Mouse (Mus musculus) hindbrain, embryonic 16.5 days (tissue): ENCODE data around the gene Rad1. TPM values are rescaled to one million over a fixed set of nuclear protein-coding genes. Genes with fewer than 3 reads are reported as not detected.

Experiments
- ATAC-seq: fragments of 200-750 bp; cut with Nextera tagmentation; 2 replicates; pipeline ENCODE4 v1.8.0; 2017; ENCODE audit warnings: moderate TSS enrichment, moderate library complexity
- H3K27ac ChIP-seq: fragments of 300-500 bp; sonication (generic); 2 replicates; pipeline ENCODE4 v1.5.1; 2014; ENCODE audit warnings: low read depth, mild to moderate bottlenecking, control low read depth, low read length, moderate library complexity
- H3K27me3 ChIP-seq: fragments of 300-500 bp; sonication (generic); replicated peaks from 2 replicates; pipeline ENCODE4 v1.6.1; 2014; ENCODE audit warnings: low read length; ENCODE audit not compliant: control insufficient read depth, insufficient read depth
- H3K36me3 ChIP-seq: fragments of 300-500 bp; sonication (generic); 2 replicates; pipeline ENCODE4 v1.6.1; 2014; ENCODE audit warnings: mild to moderate bottlenecking, low read length, moderate library complexity, mixed read lengths; ENCODE audit not compliant: control insufficient read depth, insufficient read depth
- H3K4me1 ChIP-seq: fragments of 300-500 bp; sonication (generic); 2 replicates; pipeline ENCODE4 v1.6.1; 2014; ENCODE audit warnings: low read depth, low read length; ENCODE audit not compliant: control insufficient read depth, insufficient read depth
- H3K4me2 ChIP-seq: fragments of 300-500 bp; sonication (generic); 2 replicates; pipeline ENCODE4 v1.6.1; 2014; ENCODE audit warnings: mild to moderate bottlenecking, low read length, control low read depth, moderate library complexity
- H3K4me3 ChIP-seq: fragments of 300-500 bp; sonication (generic); 2 replicates; pipeline ENCODE4 v1.5.1; 2014; ENCODE audit warnings: mild to moderate bottlenecking, low read length, control low read depth, moderate library complexity
- H3K9ac ChIP-seq: fragments of 300-500 bp; sonication (generic); 2 replicates; pipeline ENCODE4 v1.6.1; 2014; ENCODE audit warnings: low read depth, mild to moderate bottlenecking, control low read depth, low read length, moderate library complexity
- H3K9me3 ChIP-seq: fragments of 300-500 bp; sonication (generic); 2 replicates; pipeline ENCODE4 v1.6.1; 2014; ENCODE audit warnings: mild to moderate bottlenecking, low read length, moderate library complexity; ENCODE audit not compliant: control insufficient read depth
- WGBS: fragments of 180-500 bp; shearing (Covaris S2); extraction: QIAGEN DNeasy Blood & Tissue Kit; methylation state at CpG from one replicate; pipeline ENCODE4 v1.1.7; 2014; 5-methylcytosine and 5-hydroxymethylcytosine counted together
- polyA plus RNA-seq: library from polyadenylated mRNA; unstranded; fragments of >200 nt; fragmentation: Nextera tagmentation; extraction: Ambion mirVana; gene quantifications from 2 replicates; pipeline ENCODE4 v1.2.1, GENCODE M21; 2015

Gene Rad1
- polyA plus RNA-seq = 18.5 and 22.4 TPM in 2 replicates

DNA sequence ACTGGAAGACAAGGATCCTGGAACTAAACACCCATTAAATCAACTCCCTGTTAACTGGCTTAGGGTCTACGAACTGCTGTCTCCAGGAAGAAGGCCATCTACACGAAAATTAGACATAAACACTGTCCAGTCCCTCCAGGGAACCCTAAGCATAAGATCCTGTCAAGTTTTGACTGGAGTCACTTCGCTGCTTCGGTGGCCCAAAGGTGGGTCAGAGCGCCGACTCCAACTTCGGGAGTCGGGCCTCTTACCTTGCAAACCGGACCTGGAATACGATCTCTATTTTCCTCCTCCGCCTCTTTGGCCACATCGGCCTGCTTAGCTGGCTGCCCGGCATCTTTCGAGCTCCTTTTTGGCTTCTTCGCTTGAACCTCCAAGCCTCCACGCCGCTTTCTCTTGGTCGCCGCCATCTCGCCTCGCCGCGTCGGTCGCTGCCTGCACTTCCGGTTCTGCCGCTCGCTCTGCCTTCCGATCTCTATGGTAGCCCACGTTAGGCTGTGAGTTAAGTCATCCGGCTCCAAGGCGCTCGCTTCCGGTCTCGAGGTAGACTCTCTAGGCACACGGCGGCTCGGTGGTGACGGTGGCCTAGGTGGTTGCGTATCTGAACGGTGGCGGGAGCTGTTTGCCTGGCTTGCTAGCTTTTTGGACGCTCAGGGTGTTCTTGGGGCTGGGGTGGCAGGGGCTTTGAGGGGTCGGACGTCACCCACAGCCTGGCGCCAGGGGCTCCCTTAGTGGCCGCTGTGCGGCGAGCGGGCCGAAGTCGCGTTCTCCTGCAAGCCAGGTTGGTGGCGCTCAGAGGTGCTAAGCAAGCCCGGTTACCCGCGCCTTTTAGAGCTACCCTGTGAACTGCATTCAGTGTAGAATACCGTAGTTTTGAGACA, at the start of gene Rad1, which contains the start of gene Brix1:
TSS of gene Rad1 (plus strand) at position 535 of the 881 bp plus-strand sequence.
TSS of gene Brix1 (minus strand) at position 464 of the 881 bp plus-strand sequence.
- H3K27me3 ChIP-seq = no peaks in the 10 kb centered on the region
- WGBS = under 1% methylated on average over 58 of the region's 58 CpGs
- peaks cover 6% of the 10 kb centered on the region; the same call in 1 of the 2 replicates for H3K36me3 ChIP-seq
- peak within 1 kb of the TSS; percentile 82 for H3K9ac ChIP-seq
- peak within 1 kb of the TSS; percentile 71 for H3K27ac ChIP-seq
- H3K4me2 ChIP-seq = peak within 1 kb of the TSS; percentile 70
- peak within 1 kb of the TSS; percentile 81 for H3K4me3 ChIP-seq
- H3K9me3 ChIP-seq = no peaks in the 10 kb centered on the region
- peaks cover 18% of the 10 kb centered on the region for H3K4me1 ChIP-seq
- ATAC-seq = peak; percentile 100

DNA sequence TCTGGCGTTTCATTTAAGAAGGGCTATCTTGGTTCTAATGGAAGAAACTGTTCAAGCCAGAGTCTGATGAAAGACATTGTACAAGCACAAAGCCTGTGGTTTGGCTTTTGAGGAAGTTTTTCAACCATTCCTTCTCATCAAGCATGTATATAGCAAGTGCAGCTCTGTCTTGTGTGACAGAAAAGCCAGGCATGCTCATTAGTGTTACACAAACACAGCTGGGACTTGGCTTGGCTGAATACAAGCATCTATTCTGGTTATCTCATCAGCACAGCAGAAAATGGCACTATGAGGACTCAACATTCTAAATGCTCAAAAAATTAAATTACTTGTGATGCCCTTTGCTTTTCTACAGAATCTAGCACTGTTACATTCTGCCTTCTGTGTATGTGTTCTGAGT, 48.9 kb upstream of the Rad1 start:
- ATAC-seq = no peak
- Histone ChIP-seq H3K4me2 (no peak overlapping the region), H3K4me3 (no peak overlapping the region), H3K9me3 (no peaks in the 10 kb centered on the region), H3K9ac (no peak overlapping the region), H3K27ac (no peak overlapping the region), H3K36me3 (0 out of 2 replicates have a peak, but pooled peaks cover 2% of the 10 kb centered on the region), H3K4me1 (no peaks in the 10 kb centered on the region), H3K27me3 (no peaks in the 10 kb centered on the region)
- 89% methylated on average over 1 of the region's 1 CpGs for WGBS

DNA sequence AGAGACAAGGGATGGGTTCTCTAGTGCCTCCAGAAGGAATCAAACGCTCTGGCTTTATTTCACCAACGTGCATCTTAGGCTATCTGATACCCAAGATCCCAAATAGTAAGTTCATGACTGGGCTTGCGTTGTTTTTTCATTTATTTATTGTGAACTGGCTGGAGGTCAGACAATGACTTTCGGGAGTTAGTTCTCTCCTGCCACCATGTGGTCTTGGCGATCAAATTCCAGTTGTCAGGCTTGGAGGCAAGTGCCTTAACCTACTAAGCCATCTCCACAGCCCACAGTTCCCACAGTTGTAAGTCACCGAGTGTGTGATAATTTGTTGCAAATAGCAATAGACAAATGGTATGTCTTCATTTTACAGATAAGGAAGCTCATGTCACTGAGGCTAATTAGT, 45.9 kb upstream of the Rad1 start:
- H3K27me3 ChIP-seq = no peaks in the 10 kb centered on the region
- H3K4me3 ChIP-seq = no peak overlapping the region
- peaks cover 10% of the 10 kb centered on the region; the same call in 1 of the 2 replicates for H3K36me3 ChIP-seq
- no peaks in the 10 kb centered on the region for H3K4me1 ChIP-seq
- no peak overlapping the region for H3K4me2 ChIP-seq
- no peaks in the 10 kb centered on the region for H3K9me3 ChIP-seq
- ATAC-seq = no peak
- no peak overlapping the region for H3K27ac ChIP-seq
- WGBS = 72% methylated on average over 6 of the region's 6 CpGs
- H3K9ac ChIP-seq = no peak overlapping the region

DNA sequence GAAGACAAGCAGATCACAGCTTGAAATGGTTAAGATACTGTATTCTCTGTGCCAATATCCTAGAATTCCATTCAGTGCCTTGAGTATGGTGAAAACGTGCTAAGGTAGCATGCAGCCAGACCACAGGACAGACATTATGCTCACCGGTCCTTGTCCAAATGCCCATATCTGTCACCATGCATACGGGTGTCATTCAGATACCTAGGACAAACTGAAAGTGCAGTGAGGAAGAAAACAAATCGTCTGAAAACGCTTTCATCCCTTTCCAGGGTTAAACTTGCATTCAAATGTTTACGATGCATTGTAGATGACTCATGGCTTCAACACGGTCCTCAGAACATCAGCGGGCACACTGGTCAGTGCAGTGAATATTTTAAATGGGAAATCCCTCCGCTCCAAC, 44.3 kb upstream of the Rad1 start:
- no peak overlapping the region for H3K9ac ChIP-seq
- no peaks in the 10 kb centered on the region for H3K27me3 ChIP-seq
- no peaks in the 10 kb centered on the region for H3K9me3 ChIP-seq
- no peaks in the 10 kb centered on the region for H3K4me1 ChIP-seq
- no peak overlapping the region for H3K4me2 ChIP-seq
- peaks cover 15% of the 10 kb centered on the region; the same call in 1 of the 2 replicates for H3K36me3 ChIP-seq
- no peak overlapping the region for H3K27ac ChIP-seq
- 91% methylated on average over 9 of the region's 9 CpGs for WGBS
- ATAC-seq = no peak
- no peak overlapping the region for H3K4me3 ChIP-seq

DNA sequence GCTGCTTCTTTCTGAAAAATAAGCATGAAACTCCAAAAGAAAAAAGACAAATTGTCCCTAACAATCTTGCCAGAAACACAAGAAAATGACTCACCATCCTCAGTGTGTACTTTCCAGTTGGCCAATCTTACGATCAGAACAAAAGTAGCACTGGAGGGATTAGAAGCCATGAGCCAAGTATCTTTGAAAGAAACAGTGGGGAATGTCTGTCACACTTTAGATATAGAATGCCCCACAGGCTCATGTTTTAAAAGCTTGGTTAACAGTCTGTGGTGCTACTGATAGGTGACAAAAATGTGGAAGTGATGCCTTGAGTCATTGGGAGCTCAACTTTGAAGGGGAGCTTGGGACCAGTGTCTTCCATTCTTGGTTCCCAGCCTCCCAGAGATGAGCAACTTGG, 43.5 kb upstream of the Rad1 start:
- Histone ChIP-seq H3K27me3 (no peaks in the 10 kb centered on the region), H3K9me3 (no peaks in the 10 kb centered on the region), H3K4me3 (no peak overlapping the region), H3K4me2 (no peak overlapping the region), H3K27ac (no peak overlapping the region), H3K36me3 (peaks cover 19% of the 10 kb centered on the region), H3K9ac (no peak overlapping the region), H3K4me1 (no peaks in the 10 kb centered on the region)
- WGBS = 58% methylated on average over 1 of the region's 1 CpGs
- no peak for ATAC-seq

DNA sequence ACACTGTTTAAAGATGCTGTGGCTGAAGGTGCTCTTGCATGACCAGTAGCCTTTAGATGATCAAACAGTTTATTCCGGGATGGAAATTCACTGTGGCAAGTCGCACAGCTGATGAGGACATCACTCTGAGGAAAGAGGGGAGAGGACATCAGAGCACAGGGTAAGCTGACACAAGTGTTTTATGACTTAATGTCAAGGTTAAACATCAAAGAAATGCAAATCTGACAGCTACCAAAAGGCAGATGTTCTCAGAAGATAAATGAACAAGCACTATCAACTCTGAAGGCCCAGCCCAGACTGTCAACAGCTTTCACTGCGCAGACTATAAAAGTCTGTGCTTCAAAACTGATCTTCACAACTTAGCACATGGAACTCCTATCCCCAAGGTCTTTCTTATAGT, 38.7 kb upstream of the Rad1 start:
- Histone ChIP-seq H3K9me3 (no peaks in the 10 kb centered on the region), H3K27ac (no peak overlapping the region), H3K9ac (no peak overlapping the region), H3K4me2 (no peak overlapping the region), H3K27me3 (no peaks in the 10 kb centered on the region), H3K36me3 (peaks cover 37% of the 10 kb centered on the region), H3K4me1 (no peaks in the 10 kb centered on the region), H3K4me3 (no peak overlapping the region)
- 81% methylated on average over 3 of the region's 3 CpGs for WGBS
- ATAC-seq = no peak

DNA sequence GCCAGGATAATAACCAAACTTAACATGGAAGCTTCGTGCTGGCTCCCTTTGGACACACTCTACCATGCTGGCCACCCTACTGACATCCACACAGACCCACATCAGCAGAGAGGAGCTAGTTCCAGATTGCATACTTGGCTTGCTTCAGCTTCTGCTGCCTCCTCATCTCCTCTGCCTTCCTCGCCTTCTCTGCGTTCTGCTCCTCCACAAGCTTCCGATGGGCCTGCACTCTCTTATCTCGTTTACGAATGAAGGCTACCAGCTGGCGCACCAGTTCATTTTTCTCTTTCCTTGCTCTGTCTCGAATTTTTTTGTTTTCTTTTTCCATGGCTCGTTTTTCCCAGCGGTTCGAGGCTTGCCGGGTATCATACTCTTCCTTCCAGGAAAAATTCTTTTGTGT, 24.8 kb upstream of the Rad1 start:
- Histone ChIP-seq H3K4me1 (no peaks in the 10 kb centered on the region), H3K27me3 (no peaks in the 10 kb centered on the region), H3K4me2 (no peak overlapping the region), H3K4me3 (no peak overlapping the region), H3K36me3 (peaks cover 21% of the 10 kb centered on the region), H3K27ac (no peak overlapping the region), H3K9ac (no peak overlapping the region), H3K9me3 (no peaks in the 10 kb centered on the region)
- WGBS = 95% methylated on average over 12 of the region's 12 CpGs
- no peak for ATAC-seq

DNA sequence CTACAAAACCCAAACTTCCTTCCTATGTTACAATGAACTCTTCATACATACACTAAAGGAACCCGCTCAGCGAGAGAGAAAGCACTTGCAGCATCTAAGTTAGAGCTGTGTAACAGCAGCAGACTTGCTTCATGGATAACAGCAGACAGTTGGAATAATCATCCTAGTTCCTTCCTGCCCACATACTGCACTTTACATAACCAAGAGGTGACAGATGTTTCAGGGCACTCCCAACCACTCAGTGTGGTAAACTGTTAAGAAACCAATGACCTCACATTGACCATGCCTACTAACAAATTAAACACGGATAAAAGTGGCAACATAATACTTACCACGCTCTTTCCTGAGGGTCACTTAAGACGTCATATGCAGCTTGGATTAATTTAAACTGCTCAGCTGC, 22.3 kb upstream of the Rad1 start:
- Histone ChIP-seq H3K36me3 (peaks cover 21% of the 10 kb centered on the region), H3K4me2 (no peak overlapping the region), H3K9me3 (no peaks in the 10 kb centered on the region), H3K4me1 (peaks cover under 1% of the 10 kb centered on the region; the same call in 1 of the 2 replicates), H3K27ac (no peak overlapping the region), H3K9ac (no peak overlapping the region), H3K4me3 (no peak overlapping the region), H3K27me3 (no peaks in the 10 kb centered on the region)
- no peak for ATAC-seq
- 89% methylated on average over 5 of the region's 5 CpGs for WGBS

DNA sequence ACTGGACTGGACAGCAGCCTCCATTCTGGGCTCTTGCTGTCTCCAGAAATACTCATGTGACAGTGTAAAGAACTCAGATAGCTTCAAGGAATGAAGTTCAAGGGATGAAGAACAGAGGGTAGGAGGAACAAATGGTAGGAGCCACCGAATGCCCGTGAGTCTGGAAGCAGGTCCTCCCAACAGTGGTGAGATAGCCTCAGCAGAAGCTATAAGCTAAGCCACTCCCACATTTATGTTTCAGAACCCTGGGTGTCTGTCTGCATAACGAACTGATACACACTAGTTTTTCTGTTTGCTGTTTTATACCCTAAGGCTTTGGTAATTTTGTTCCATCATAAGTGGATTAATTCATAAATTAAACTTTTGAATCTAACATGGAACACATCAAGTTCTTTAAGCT, 21.1 kb upstream of the Rad1 start:
- Histone ChIP-seq H3K4me3 (no peak overlapping the region), H3K4me2 (no peak overlapping the region), H3K36me3 (peaks cover 14% of the 10 kb centered on the region), H3K4me1 (peaks cover 10% of the 10 kb centered on the region), H3K27ac (no peak overlapping the region), H3K9me3 (no peaks in the 10 kb centered on the region), H3K9ac (no peak overlapping the region), H3K27me3 (no peaks in the 10 kb centered on the region)
- no peak for ATAC-seq
- 98% methylated on average over 3 of the region's 3 CpGs for WGBS
